ENCODE assay signal across 18 mouse cellular contexts in genomic region chr7:133847175-133847574, GRCm38 (mm10).
DNase-seq lines count a peak whose midpoint lies in the region; ATAC-seq and TF ChIP-seq lines count a peak whose summit lies in the region.
"Had no signal": no experiment of that assay in that cellular context is flagged by ENCODE, and none has a peak within 500 bp of the region (broad histone marks: within the 10 kb centered on the region; RNA-seq: fewer than 3 reads in every experiment).

No protein-coding gene starts in this region.

- TF ChIP-seq CTCF in layer of hippocampus, adult 2 months (conservative IDR thresholded peaks at IDR 0.05) = no peak

- no peak overlapping the region for H3K4me3 ChIP-seq in heart, embryonic 10.5 days
- no peak overlapping the region for H3K4me3 ChIP-seq in embryonic facial prominence, embryonic 14.5 days (ENCODE audit: low read depth, low read length)
- H3K4me3 ChIP-seq in liver, embryonic 12.5 days = no peak overlapping the region
- H3K4me3 ChIP-seq in layer of hippocampus, adult 2 months = no peak overlapping the region
- H3K4me3 ChIP-seq: embryonic facial prominence, embryonic 12.5 days; forebrain, embryonic 10.5 days; heart, embryonic 15.5 days; limb, embryonic 13.5 days had no signal

- 12% methylated on average over 1 of the region's 1 CpGs for WGBS in heart, embryonic 10.5 days
- WGBS in embryonic facial prominence, embryonic 14.5 days = 14% methylated on average over 1 of the region's 1 CpGs
- WGBS in liver, embryonic 12.5 days (ENCODE audit: insufficient replicate concordance) = 24% methylated on average over 1 of the region's 1 CpGs

- no peak overlapping the region for H3K4me2 ChIP-seq in embryonic facial prominence, embryonic 14.5 days (ENCODE audit: low read depth, low read length)
- no peak overlapping the region for H3K4me2 ChIP-seq in liver, embryonic 12.5 days
- H3K4me2 ChIP-seq: embryonic facial prominence, embryonic 12.5 days; heart, embryonic 15.5 days; hindbrain, embryonic 14.5 days; limb, embryonic 13.5 days; midbrain, embryonic 11.5 days had no signal

- peak; percentile 60; the same call in 1 of the 2 replicates for ATAC-seq in embryonic facial prominence, embryonic 14.5 days (ENCODE audit: low read depth)
- ATAC-seq in liver, embryonic 12.5 days = no peak
- ATAC-seq: liver, postnatal 0 days had no signal

- H3K9me3 ChIP-seq in heart, embryonic 10.5 days = no peaks in the 10 kb centered on the region
- no peaks in the 10 kb centered on the region for H3K9me3 ChIP-seq in embryonic facial prominence, embryonic 14.5 days (ENCODE audit: control insufficient read depth, low read length)
- no peaks in the 10 kb centered on the region for H3K9me3 ChIP-seq in liver, embryonic 12.5 days (replicated peaks)
- H3K9me3 ChIP-seq: embryonic facial prominence, embryonic 12.5 days; forebrain, embryonic 10.5 days; heart, embryonic 15.5 days; limb, embryonic 13.5 days had no signal

- peaks cover 14% of the 10 kb centered on the region; the same call in 1 of the 2 replicates for H3K4me1 ChIP-seq in heart, embryonic 10.5 days
- no peaks in the 10 kb centered on the region for H3K4me1 ChIP-seq in embryonic facial prominence, embryonic 14.5 days (ENCODE audit: control insufficient read depth, insufficient read depth, low read length)
- no peaks in the 10 kb centered on the region for H3K4me1 ChIP-seq in liver, embryonic 12.5 days
- H3K4me1 ChIP-seq: embryonic facial prominence, embryonic 12.5 days; forebrain, embryonic 10.5 days had no signal

- H3K27ac ChIP-seq in heart, embryonic 10.5 days = no peak overlapping the region
- H3K27ac ChIP-seq in embryonic facial prominence, embryonic 14.5 days (replicated peaks; ENCODE audit: low read depth, low read length) = no peak overlapping the region
- H3K27ac ChIP-seq in liver, embryonic 12.5 days = no peak overlapping the region
- no peak overlapping the region for H3K27ac ChIP-seq in layer of hippocampus, adult 2 months
- H3K27ac ChIP-seq: embryonic facial prominence, embryonic 12.5 days; forebrain, embryonic 10.5 days; heart, embryonic 15.5 days; hindbrain, embryonic 14.5 days; limb, embryonic 13.5 days had no signal

- peak; percentile 70 for DNase-seq in heart, embryonic 10.5 days (ENCODE audit: low spot score)
- DNase-seq in heart, postnatal 25 days (ENCODE audit: low spot score) = no peak
- peak; percentile 27 for DNase-seq in embryonic facial prominence, embryonic 14.5 days (ENCODE audit: low spot score)
- DNase-seq in kidney, postnatal 25 days = peak; percentile 27 to 50
- peak; percentile 40 for DNase-seq in lung, postnatal 10 days
- no peak for DNase-seq in layer of hippocampus, adult 2 months (ENCODE audit: low spot score in 2 of 2)
- no peak for DNase-seq in layer of hippocampus, adult 11-12 months (ENCODE audit: low spot score)
- DNase-seq: cerebellum, postnatal 14 days; liver, postnatal 0 days; right cerebral cortex, adult 18-20 months; thymus, postnatal 4 days had no signal

- intact Hi-C loops in heart, postnatal 25 days (cut with DNase I) = no loop called here

- H3K36me3 ChIP-seq in heart, embryonic 10.5 days = no peaks in the 10 kb centered on the region
- H3K36me3 ChIP-seq in embryonic facial prominence, embryonic 14.5 days (ENCODE audit: control insufficient read depth, insufficient read depth, low read length) = no peaks in the 10 kb centered on the region
- no peaks in the 10 kb centered on the region for H3K36me3 ChIP-seq in liver, embryonic 12.5 days
- H3K36me3 ChIP-seq: embryonic facial prominence, embryonic 12.5 days; forebrain, embryonic 10.5 days; heart, embryonic 15.5 days; limb, embryonic 13.5 days had no signal

- H3K27me3 ChIP-seq in heart, embryonic 10.5 days (ENCODE audit: insufficient read depth, poor library complexity, severe bottlenecking) = no peaks in the 10 kb centered on the region
- H3K27me3 ChIP-seq in embryonic facial prominence, embryonic 14.5 days (replicated peaks; ENCODE audit: control insufficient read depth, insufficient read depth, low read length) = no peaks in the 10 kb centered on the region
- H3K27me3 ChIP-seq in liver, embryonic 12.5 days (replicated peaks) = no peaks in the 10 kb centered on the region
- H3K27me3 ChIP-seq: embryonic facial prominence, embryonic 12.5 days; heart, embryonic 15.5 days; limb, embryonic 13.5 days had no signal

- no peak overlapping the region for H3K9ac ChIP-seq in embryonic facial prominence, embryonic 14.5 days (ENCODE audit: low read depth, low read length)
- H3K9ac ChIP-seq in liver, embryonic 12.5 days = no peak overlapping the region
- H3K9ac ChIP-seq: embryonic facial prominence, embryonic 12.5 days; heart, embryonic 15.5 days; hindbrain, embryonic 14.5 days; limb, embryonic 13.5 days; liver, postnatal 0 days had no signal

Comparison
In these comparisons a context has a peak if more than half of its experiments do, and no peak if none do; other contexts are left out.
1. DNase-seq: peak in heart, embryonic 10.5 days (single experiment), embryonic facial prominence, embryonic 14.5 days (single experiment), kidney, postnatal 25 days (2 of 2) and lung, postnatal 10 days (single experiment); none in heart, postnatal 25 days (single experiment), layer of hippocampus, adult 2 months (0 of 2) and layer of hippocampus, adult 11-12 months (single experiment).